Mouse (Mus musculus) MN1 (cell line): Measurements from ENCODE around the gene Smlr1.

ENCODE experiments used
- DNase-seq: peaks from one replicate; pipeline ENCODE4 v3.0.0-alpha.2; 2016; ENCODE audit warnings: low spot score

Smlr1 gene

GRCm38 (mm10) chr10:25499323-25500071, 36.6 kb downstream of the Smlr1 start:
- no peak for DNase-seq

- DNase-seq = peak; percentile 71
Observed at GRCm38 (mm10) chr10:25488456-25488855, 47.6 kb downstream of the Smlr1 start.

- DNase-seq = no peak
Observed at GRCm38 (mm10) chr10:25482791-25483190, 53.3 kb downstream of the Smlr1 start.

- no peak for DNase-seq
Observed at GRCm38 (mm10) chr10:25479716-25480115, 56.4 kb downstream of the Smlr1 start.
